Mouse (Mus musculus) kidney, embryonic 16.5 days (tissue): ENCODE results near the gene Gm525. TPM values are rescaled to one million over a fixed set of nuclear protein-coding genes. Genes with fewer than 3 reads are reported as not detected.
"Not testable (repeated sequence)": the region's sequence is repeated elsewhere in the genome, so short reads cannot be mapped to it uniquely, and the experiment has no call there.

ENCODE experiments used
- ATAC-seq: fragments of 200-750 bp; cut with Nextera tagmentation; 2 replicates; pipeline ENCODE4 v1.8.0; 2017; ENCODE audit warnings: moderate TSS enrichment; ENCODE audit not compliant: low FRiP score, low TSS enrichment
- H3K27ac ChIP-seq: fragments of 300-500 bp; sonication (generic); 2 replicates; pipeline ENCODE4 v1.5.1; 2014; ENCODE audit warnings: low read length
- H3K27me3 ChIP-seq: fragments of 300-500 bp; sonication (generic); 2 replicates; pipeline ENCODE4 v1.6.1; 2014; ENCODE audit warnings: low read length, control low read depth, mixed read lengths; ENCODE audit not compliant: insufficient read depth
- H3K36me3 ChIP-seq: fragments of 300-500 bp; sonication (generic); 2 replicates; pipeline ENCODE4 v1.6.1; 2014; ENCODE audit warnings: low read length, control low read depth, mixed read lengths; ENCODE audit not compliant: insufficient read depth
- H3K4me1 ChIP-seq: fragments of 300-500 bp; sonication (generic); 2 replicates; pipeline ENCODE4 v1.6.1; 2014; ENCODE audit warnings: low read length, control low read depth, mixed read lengths; ENCODE audit not compliant: insufficient read depth
- H3K4me2 ChIP-seq: fragments of 300-500 bp; sonication (generic); replicated peaks from 2 replicates; pipeline ENCODE4 v1.6.1; 2014; ENCODE audit warnings: low read depth, low read length
- H3K4me3 ChIP-seq: fragments of 300-500 bp; sonication (generic); 2 replicates; pipeline ENCODE4 v1.5.1; 2014; ENCODE audit warnings: mild to moderate bottlenecking, low read length
- H3K9ac ChIP-seq: fragments of 300-500 bp; sonication (generic); replicated peaks from 2 replicates; pipeline ENCODE4 v1.6.1; 2014; ENCODE audit warnings: low read length
- H3K9me3 ChIP-seq: fragments of 300-500 bp; sonication (generic); 2 replicates; pipeline ENCODE4 v1.6.1; 2016; ENCODE audit warnings: low read length, control low read depth
- WGBS: fragments of 180-500 bp; shearing (Covaris S2); extraction: QIAGEN DNeasy Blood & Tissue Kit; methylation state at CpG from one replicate; pipeline ENCODE4 v1.1.7; 2014; 5-methylcytosine and 5-hydroxymethylcytosine counted together
- polyA plus RNA-seq: library from polyadenylated mRNA; unstranded; fragments of >200 nt; fragmentation: Nextera tagmentation; extraction: Ambion mirVana; gene quantifications from 2 replicates; pipeline ENCODE4 v1.2.1, GENCODE M21; 2015

Gm525 gene
- polyA plus RNA-seq, 1 experiment from 2014 or later, result 0.41 TPM

DNA sequence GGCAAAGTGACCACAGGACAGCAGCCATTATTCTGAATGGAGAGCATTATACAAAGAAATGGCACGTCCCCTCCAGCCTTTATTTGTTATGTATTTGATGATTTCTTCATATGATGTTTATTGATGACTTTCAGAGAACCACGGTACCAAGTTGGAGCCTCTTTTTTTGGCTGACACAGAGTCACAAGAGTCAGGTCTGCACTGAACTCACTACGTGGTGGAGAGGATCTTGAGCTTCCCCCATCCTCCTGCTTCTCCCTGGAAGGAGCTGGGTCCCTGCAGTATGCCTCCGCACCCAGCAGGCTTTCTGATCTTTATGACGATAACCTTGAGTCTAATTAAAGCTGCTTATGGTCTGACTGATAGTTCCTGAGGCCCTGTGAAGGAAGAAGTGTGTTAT is 2.1 kb upstream of the Gm525 start:
- no peak overlapping the region for H3K9ac ChIP-seq
- no peak overlapping the region for H3K4me3 ChIP-seq
- H3K36me3 ChIP-seq, result no peaks in the 10 kb centered on the region
- H3K27me3 ChIP-seq, result no peaks in the 10 kb centered on the region
- H3K4me1 ChIP-seq, result peaks cover 4% of the 10 kb centered on the region; the same call in 1 of the 2 replicates
- 69% methylated on average over 5 of the region's 5 CpGs for WGBS
- H3K4me2 ChIP-seq, result no peak overlapping the region
- ATAC-seq, result no peak
- H3K27ac ChIP-seq, result no peak overlapping the region
- no peaks in the 10 kb centered on the region for H3K9me3 ChIP-seq

DNA sequence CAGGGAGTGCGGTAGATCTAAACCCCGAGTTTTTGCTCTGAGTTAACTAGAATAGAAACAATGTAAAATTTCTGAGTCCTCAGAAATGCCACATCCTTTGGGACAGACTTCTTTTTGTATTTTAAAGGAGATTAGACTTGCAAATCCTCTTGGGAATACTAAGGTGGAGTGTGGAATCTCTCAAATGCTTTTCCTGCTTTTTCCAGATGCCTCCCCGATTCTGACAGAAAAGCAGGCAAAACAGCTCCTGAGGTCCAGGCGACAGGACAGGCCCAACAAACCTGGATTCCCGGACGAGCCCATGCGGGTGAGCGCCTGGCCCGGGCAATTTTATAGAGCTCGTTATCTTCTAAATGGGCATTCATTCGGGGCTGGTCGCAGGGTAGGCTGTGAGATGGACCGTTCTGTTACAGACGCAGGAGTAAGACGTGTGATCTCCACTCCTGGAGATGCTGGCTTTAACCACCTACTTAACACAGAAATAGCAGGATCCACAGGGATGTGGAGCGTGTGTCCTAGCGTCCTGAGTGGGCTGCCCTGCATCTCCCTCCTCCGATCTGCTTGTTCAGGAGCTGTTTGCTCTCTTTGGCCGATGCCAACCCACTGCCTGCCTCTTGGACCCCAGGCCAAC is 1.3 kb downstream of the Gm525 start:
- H3K4me1 ChIP-seq, result peaks cover 11% of the 10 kb centered on the region; the same call in 1 of the 2 replicates
- no peak overlapping the region for H3K27ac ChIP-seq
- H3K4me2 ChIP-seq, result no peak overlapping the region
- ATAC-seq, result no peak
- no peak overlapping the region for H3K4me3 ChIP-seq
- H3K9me3 ChIP-seq, result no peaks in the 10 kb centered on the region
- no peak overlapping the region for H3K9ac ChIP-seq
- no peaks in the 10 kb centered on the region for H3K36me3 ChIP-seq
- WGBS, result 56% methylated on average over 19 of the region's 19 CpGs
- no peaks in the 10 kb centered on the region for H3K27me3 ChIP-seq

DNA sequence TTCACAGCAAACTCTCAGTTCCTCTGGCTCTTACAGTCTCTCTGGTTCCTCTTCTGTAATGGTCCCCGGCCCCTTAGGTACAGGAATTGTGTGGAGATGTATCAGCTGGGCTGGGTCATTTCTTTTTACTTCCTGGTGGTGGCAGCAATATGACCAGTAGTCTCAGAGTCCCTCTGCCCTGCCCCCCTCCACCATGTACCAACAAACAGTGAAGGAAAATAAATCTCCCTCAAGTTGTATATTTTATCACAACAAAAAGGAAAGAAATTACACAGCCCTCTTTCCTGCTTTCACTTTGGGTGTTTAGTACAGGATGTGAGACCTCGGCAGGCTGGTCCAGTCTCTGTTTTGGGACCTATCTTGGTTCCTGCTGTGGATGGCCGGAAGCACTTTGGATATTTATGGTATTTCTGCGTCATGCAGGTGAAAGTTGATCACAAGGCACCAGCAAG is 2.8 kb downstream of the Gm525 start:
- H3K27ac ChIP-seq, result no peak overlapping the region
- H3K4me3 ChIP-seq, result no peak overlapping the region
- no peak for ATAC-seq
- peaks cover 11% of the 10 kb centered on the region; the same call in 1 of the 2 replicates for H3K4me1 ChIP-seq
- no peaks in the 10 kb centered on the region for H3K36me3 ChIP-seq
- H3K9me3 ChIP-seq, result no peaks in the 10 kb centered on the region
- H3K9ac ChIP-seq, result no peak overlapping the region
- H3K27me3 ChIP-seq, result no peaks in the 10 kb centered on the region
- 56% methylated on average over 4 of the region's 4 CpGs for WGBS
- no peak overlapping the region for H3K4me2 ChIP-seq

DNA sequence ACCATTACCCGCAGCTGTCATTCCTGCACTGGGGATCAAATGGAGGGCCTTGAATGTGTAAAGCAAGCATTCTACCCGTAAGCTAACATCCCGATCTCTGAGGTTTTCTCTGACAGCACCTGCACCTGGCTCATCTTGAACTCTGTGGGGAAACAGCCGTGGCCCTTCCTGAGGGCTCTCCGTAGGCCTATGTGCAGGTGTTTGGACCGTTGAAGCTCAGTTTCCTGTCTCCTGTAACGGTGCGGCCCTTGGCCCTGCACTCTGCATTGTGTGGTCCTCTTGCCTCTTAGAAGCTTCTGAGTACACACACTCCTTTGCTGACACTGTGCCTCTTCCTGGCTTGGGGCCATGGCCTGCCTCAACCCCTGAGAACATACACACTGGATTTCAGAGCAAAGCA is 4.0 kb downstream of the Gm525 start:
- Histone ChIP-seq H3K9ac (no peak overlapping the region), H3K4me2 (no peak overlapping the region), H3K27me3 (no peaks in the 10 kb centered on the region), H3K4me3 (no peak overlapping the region), H3K27ac (no peak overlapping the region), H3K36me3 (no peaks in the 10 kb centered on the region), H3K9me3 (no peaks in the 10 kb centered on the region), H3K4me1 (peaks cover 11% of the 10 kb centered on the region; the same call in 1 of the 2 replicates)
- 76% methylated on average over 8 of the region's 8 CpGs for WGBS
- ATAC-seq, result no peak

DNA sequence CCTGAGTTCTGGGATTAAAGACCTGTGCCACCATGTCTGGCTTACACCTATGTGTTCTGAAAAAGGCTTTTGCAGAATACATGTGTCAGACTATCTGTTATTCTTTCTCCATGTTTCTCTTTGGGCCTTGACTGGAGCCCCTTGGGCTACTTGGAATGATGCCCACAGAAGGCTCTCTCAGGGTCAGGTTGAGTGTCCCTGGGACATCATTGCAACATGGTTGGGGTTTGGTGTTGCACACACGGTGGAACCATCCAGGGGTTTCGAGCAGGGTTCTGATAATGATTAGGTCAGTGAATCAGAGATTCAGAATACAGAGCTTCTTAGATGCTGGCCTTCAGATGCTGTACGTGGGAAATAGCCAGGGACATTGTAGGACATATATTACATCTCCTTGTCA is 4.7 kb downstream of the Gm525 start:
- Histone ChIP-seq H3K36me3 (no peaks in the 10 kb centered on the region), H3K27me3 (no peaks in the 10 kb centered on the region), H3K4me1 (peaks cover 11% of the 10 kb centered on the region; the same call in 1 of the 2 replicates), H3K9me3 (no peaks in the 10 kb centered on the region), H3K9ac (no peak overlapping the region), H3K27ac (no peak overlapping the region), H3K4me3 (no peak overlapping the region), H3K4me2 (no peak overlapping the region)
- WGBS, result 96% methylated on average over 3 of the region's 3 CpGs
- no peak for ATAC-seq

DNA sequence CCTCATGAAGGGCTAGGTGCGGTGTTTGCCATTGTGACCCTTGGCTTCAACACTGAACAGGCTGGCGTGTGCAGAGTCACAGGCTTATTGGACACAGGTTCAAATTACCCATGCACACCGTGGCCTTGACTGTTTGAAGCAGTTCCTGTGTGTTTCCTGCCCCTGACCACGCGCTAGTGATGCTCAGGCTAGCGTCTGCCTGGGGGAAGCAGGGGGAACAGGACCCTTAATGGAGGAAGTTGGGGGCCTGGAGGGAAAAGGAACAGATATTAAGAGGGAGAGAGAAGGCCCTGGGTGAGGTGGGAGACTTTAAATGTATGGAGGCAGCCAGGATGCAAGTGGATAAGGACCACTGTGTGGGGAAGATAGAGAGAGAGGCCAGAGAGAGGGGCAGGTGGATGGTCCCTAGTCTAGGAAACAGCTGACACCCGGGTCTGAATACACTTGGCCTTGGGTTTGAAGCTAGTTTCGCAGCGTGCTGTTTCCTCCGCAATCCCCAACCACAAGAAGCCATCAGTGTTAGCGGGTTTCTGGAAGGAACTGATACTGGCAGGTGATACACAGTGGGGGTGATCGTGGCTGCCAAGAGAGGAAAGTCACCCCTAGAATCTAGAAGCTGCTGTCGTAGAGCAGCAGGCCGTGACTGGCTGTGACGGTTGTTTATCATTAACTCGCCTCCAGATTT is 5.5 kb downstream of the Gm525 start:
- WGBS, result 78% methylated on average over 16 of the region's 16 CpGs
- ATAC-seq, result no peak

DNA sequence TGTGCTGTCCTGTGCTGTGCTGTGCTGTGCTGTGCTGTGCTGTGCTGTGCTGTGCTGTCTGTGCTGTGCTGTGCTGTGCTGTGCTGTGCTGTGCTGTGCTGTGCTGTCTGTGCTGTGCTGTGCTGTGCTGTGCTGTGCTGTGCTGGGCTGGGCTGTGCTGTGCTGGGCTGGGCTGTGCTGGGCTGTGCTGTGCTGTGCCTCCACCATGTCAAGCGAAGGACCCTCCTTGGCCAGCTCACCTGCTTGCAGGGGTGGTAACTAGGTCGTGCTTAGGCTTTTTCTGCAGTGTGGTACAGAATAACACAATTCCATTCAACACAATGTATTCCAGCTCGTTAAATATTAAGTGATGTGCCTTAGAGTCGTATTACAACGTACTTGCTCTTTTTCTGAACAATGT is 8.3 kb downstream of the Gm525 start:
- H3K4me3 ChIP-seq, H3K27me3 ChIP-seq, H3K36me3 ChIP-seq, H3K27ac ChIP-seq, H3K9ac ChIP-seq, H3K9me3 ChIP-seq, H3K4me1 ChIP-seq, ATAC-seq, H3K4me2 ChIP-seq: not testable (repeated sequence)
- 50% methylated on average over 5 of the region's 5 CpGs for WGBS

More for the DNA sequence above, 5.5 kb downstream of the Gm525 start:
- Histone ChIP-seq H3K27me3 (no peaks in the 10 kb centered on the region), H3K36me3 (no peaks in the 10 kb centered on the region), H3K4me3 (no peak overlapping the region), H3K27ac (no peak overlapping the region), H3K9me3 (no peaks in the 10 kb centered on the region), H3K4me2 (no peak overlapping the region), H3K9ac (no peak overlapping the region), H3K4me1 (peaks cover 11% of the 10 kb centered on the region; the same call in 1 of the 2 replicates)

DNA sequence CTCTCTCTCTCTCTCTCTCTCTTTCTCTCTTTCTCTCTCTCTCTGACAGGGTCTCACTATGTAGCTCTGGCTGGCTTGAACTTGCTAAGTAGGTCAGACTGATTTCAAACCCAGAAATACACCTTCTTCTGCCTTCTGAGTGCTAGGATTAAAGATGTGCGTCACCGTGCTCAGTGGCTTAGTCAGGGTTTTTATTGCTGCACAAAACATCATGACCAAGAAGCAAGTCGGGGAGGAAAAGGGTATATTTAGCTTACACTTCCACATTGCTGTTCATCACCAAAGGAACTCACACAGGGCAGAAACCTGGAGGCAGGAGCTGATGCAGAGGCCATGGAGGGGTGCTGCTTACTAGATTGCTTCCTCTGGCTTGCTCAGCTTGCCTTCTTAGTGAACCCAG is 9.1 kb downstream of the Gm525 start:
- H3K27ac ChIP-seq, H3K27me3 ChIP-seq, H3K9ac ChIP-seq, H3K4me2 ChIP-seq, H3K9me3 ChIP-seq, H3K36me3 ChIP-seq, H3K4me3 ChIP-seq, ATAC-seq, H3K4me1 ChIP-seq: not testable (repeated sequence)
- 86% methylated on average over 3 of the region's 3 CpGs for WGBS

DNA sequence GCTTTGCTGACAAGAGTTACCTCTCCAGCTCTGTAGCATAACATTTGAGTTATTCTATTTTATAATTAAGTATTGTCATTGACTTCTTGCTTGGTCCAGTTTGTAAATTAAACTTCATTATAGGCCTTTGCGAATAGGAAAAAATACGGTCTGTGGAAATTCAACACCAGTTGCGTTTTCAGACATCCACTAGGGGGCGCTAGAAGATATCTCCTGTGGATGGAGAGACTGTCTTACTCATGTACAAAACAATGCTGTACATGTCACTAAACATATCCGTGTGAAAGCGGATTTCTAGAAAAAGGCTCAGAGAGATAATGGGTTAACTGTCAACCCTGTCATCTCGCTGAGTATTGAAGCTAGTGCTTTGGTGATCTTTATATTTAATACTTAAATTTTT is 11.0 kb downstream of the Gm525 start:
- Histone ChIP-seq H3K9me3 (no peaks in the 10 kb centered on the region), H3K4me3 (no peak overlapping the region), H3K36me3 (no peaks in the 10 kb centered on the region), H3K9ac (no peak overlapping the region), H3K4me2 (no peak overlapping the region), H3K4me1 (no peaks in the 10 kb centered on the region; the same call in 1 of the 2 replicates), H3K27ac (no peak overlapping the region), H3K27me3 (no peaks in the 10 kb centered on the region)
- WGBS, result 45% methylated on average over 7 of the region's 7 CpGs
- ATAC-seq, result no peak

DNA sequence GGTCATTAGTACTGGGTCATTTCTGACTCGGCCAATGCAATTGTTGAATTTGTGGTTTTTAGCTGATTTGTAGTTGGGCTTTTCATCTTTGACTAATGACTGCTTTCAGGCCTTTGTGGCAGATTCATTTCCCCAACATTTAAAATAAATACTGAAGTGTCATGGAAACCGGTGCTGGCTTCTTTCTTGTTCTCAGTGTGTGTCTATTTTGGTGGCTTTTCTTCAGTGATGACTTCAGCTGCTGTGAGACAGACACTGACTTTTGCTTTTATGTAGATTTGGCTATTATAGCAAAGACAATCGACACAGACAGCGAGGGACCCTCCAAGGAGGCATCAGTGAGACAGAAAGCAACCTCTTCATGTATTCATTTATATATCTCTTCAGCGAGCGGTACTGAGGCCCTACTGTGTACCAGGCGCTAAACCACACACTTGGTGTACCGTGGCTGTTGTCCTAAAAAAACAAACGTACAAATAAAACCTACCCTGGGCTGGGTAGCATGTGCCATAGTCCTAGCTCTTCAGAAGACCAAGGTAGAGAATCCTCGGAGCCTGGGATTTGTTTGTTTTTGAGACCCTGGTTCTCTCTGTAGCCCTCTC is 12.7 kb downstream of the Gm525 start:
- H3K4me2 ChIP-seq, result no peak overlapping the region
- H3K9me3 ChIP-seq, result no peaks in the 10 kb centered on the region
- no peak overlapping the region for H3K27ac ChIP-seq
- no peaks in the 10 kb centered on the region for H3K36me3 ChIP-seq
- no peaks in the 10 kb centered on the region for H3K27me3 ChIP-seq
- H3K4me1 ChIP-seq, result no peaks in the 10 kb centered on the region
- H3K4me3 ChIP-seq, result no peak overlapping the region
- 66% methylated on average over 10 of the region's 10 CpGs for WGBS
- no peak for ATAC-seq
- H3K9ac ChIP-seq, result no peak overlapping the region
